Mouse (Mus musculus) midbrain, postnatal 0 days (tissue): ENCODE data around the gene Ddx23. TPM values are rescaled to one million over a fixed set of nuclear protein-coding genes. Genes with fewer than 3 reads are reported as not detected.

ENCODE experiments used
- ATAC-seq: fragments of 200-750 bp; cut with Nextera tagmentation; 2 replicates; pipeline ENCODE4 v1.8.0; 2017; ENCODE audit warnings: moderate number of reproducible peaks, mild to moderate bottlenecking, moderate TSS enrichment, moderate library complexity; ENCODE audit not compliant: low FRiP score
- DNase-seq: peaks from one replicate; pipeline ENCODE4 v3.0.0-alpha.2; 2015; ENCODE audit warnings: low spot score
- H3K27ac ChIP-seq: fragments of 300-500 bp; sonication (generic); 2 replicates; pipeline ENCODE4 v1.5.1; 2014; ENCODE audit warnings: low read depth, mild to moderate bottlenecking, low read length, mixed read lengths
- H3K27me3 ChIP-seq: fragments of 300-500 bp; sonication (generic); 2 replicates; pipeline ENCODE4 v1.6.1; 2014; ENCODE audit warnings: low read length, control low read depth, mixed read lengths; ENCODE audit not compliant: insufficient read depth
- H3K36me3 ChIP-seq: fragments of 300-500 bp; sonication (generic); 2 replicates; pipeline ENCODE4 v1.6.1; 2014; ENCODE audit warnings: low read length, control low read depth, mixed read lengths; ENCODE audit not compliant: insufficient read depth
- H3K4me1 ChIP-seq: fragments of 300-500 bp; sonication (generic); 2 replicates; pipeline ENCODE4 v1.6.1; 2014; ENCODE audit warnings: mild to moderate bottlenecking, control low read depth, antibody characterized with exemption, low read length, mixed read lengths; ENCODE audit not compliant: insufficient read depth
- H3K4me2 ChIP-seq: fragments of 300-500 bp; sonication (generic); 2 replicates; pipeline ENCODE4 v1.6.1; 2014; ENCODE audit warnings: low read depth, mild to moderate bottlenecking, low read length, mixed read lengths; ENCODE audit not compliant: poor library complexity, severe bottlenecking
- H3K4me3 ChIP-seq: fragments of 300-500 bp; sonication (generic); 2 replicates; pipeline ENCODE4 v1.5.1; 2014; ENCODE audit warnings: low read depth, mild to moderate bottlenecking, low read length, moderate library complexity
- H3K9ac ChIP-seq: fragments of 300-500 bp; sonication (generic); replicated peaks from 2 replicates; pipeline ENCODE4 v1.6.1; 2014; ENCODE audit warnings: mild to moderate bottlenecking, low read length, moderate library complexity, mixed read lengths; ENCODE audit not compliant: poor library complexity, severe bottlenecking
- H3K9me3 ChIP-seq: fragments of 300-500 bp; sonication (generic); 2 replicates; pipeline ENCODE4 v1.6.1; 2016; ENCODE audit warnings: low read length, control low read depth
- CTCF ChIP-seq: IDR thresholded peaks from 2 replicates; pipeline ENCODE4 v1.5.1; 2016; ENCODE audit warnings: antibody characterized with exemption, mild to moderate bottlenecking
- WGBS: fragments of 180-500 bp; shearing (Covaris S2); extraction: QIAGEN DNeasy Blood & Tissue Kit; methylation state at CpG from one replicate; pipeline ENCODE4 v1.1.7; 2014; 5-methylcytosine and 5-hydroxymethylcytosine counted together
- polyA plus RNA-seq: library from polyadenylated mRNA; unstranded; fragments of >200 nt; fragmentation: Nextera tagmentation; extraction: Ambion mirVana; gene quantifications from 2 replicates; pipeline ENCODE4 v1.2.1, GENCODE M21; 2015
- total RNA-seq: library from RNA; depleted of rRNA; stranded (reverse); fragments of >200 nt; gene quantifications from 2 replicates; pipeline ENCODE4 v1.2.3, GENCODE M21; 2014

The Ddx23 gene
- total and polyA plus RNA-seq, 2 experiments from 2014 or later, result 20.5 to 46.7 TPM

DNA sequence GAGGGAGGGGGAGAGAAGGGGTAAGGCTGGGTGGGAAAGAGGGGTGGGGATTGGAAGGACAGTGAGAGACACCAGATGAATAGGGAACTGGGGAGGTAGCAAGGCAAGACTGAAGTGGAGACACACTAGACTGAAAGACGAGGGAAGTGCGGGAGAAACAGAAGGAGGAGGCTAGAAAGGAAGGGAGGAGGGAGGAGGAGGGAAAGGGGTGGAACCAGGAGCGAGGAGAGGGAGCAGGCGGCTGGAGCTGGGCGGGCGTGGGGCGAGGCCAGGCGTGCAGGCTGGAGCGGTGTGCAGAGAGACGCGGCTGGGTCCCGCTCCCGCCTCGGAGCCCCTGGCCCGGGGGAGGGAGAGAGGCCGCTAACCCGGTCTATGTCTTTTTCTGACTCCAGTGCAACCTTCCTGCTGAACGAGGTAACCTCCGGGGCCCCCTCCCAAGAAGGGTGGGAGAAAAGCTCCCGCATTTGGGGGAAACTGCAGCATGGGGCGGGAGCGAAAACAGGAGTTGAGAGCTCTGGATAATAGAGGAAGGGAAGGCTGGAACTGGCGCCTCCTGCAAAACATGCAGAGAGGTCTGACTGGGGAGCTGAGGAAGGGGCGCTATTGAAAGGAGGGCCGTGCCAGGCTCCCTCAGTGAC is 30.5 kb downstream of the Ddx23 start:
- DNase-seq (peak; percentile 62), ATAC-seq (no peak; the same call in 1 of the 2 replicates)
- H3K9ac ChIP-seq, result peak overlapping the region; percentile 93
- H3K27me3 ChIP-seq, result no peaks in the 10 kb centered on the region
- under 1% methylated on average over 25 of the region's 25 CpGs for WGBS
- peaks cover 24% of the 10 kb centered on the region for H3K4me1 ChIP-seq
- H3K4me3 ChIP-seq, result peak overlapping the region; percentile 68
- peak overlapping the region; percentile 88 for H3K4me2 ChIP-seq
- H3K9me3 ChIP-seq, result no peaks in the 10 kb centered on the region
- H3K36me3 ChIP-seq, result no peaks in the 10 kb centered on the region
- no peak for TF ChIP-seq CTCF
- H3K27ac ChIP-seq, result peak overlapping the region; percentile 98

DNA sequence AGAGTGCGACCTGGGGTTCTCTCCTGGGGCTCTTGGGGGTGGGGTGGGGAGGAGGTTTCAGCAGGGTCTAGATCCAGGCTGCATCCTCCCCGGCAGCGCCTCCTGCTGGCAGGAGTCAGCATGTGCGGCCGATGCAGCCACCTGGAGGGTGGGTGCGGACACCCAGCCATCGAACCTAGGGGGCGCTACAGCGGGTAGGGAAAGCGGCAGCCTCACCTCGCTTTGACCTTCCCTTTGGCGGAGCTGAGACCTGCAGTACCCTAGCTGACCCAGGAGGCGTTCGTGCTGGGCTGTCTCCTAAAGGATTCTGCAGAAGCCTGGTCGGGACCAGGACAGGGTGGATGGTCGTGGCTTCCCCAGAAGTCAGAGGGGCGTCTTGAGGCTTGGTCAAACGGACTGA is 31.2 kb downstream of the Ddx23 start:
- no peaks in the 10 kb centered on the region for H3K27me3 ChIP-seq
- peak; percentile 81 for DNase-seq
- H3K9ac ChIP-seq, result peak overlapping the region; percentile 93
- H3K36me3 ChIP-seq, result no peaks in the 10 kb centered on the region
- no peaks in the 10 kb centered on the region for H3K9me3 ChIP-seq
- TF ChIP-seq CTCF, result peak; percentile 93
- peak overlapping the region; percentile 68 for H3K4me3 ChIP-seq
- peak; percentile 56 for ATAC-seq
- H3K27ac ChIP-seq, result peak overlapping the region; percentile 98
- peak overlapping the region; percentile 88 for H3K4me2 ChIP-seq
- H3K4me1 ChIP-seq, result peaks cover 17% of the 10 kb centered on the region
- 1% methylated on average over 18 of the region's 18 CpGs for WGBS

DNA sequence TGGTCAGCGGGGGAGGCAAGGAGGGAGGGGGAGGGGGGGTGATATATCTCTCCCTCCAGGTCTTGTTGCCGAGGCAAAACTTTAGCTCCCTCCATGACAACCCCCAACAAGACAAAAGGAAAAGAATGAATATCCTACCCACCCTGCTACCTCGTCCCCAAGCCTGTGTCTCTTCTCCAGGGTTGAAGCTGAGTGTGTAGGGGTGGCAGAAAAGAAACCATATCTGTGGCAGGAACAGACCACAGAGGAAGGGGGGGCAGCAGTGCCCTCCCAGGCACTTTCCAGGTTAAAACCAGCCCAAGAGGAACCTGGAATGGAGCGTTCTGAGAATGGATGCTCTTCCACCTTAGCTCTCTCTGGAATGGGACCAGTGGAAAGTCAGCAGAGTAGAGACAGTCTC is 32.2 kb downstream of the Ddx23 start, which contains the start of gene Cacnb3:
Gene Cacnb3 (plus strand): TSS at position 301 of the 400 bp plus-strand sequence.
- DNase-seq (no peak), ATAC-seq (no peak)
- Histone ChIP-seq H3K4me1 (peaks cover 8% of the 10 kb centered on the region; the same call in 1 of the 2 replicates), H3K9ac (peak within 1 kb of the TSS; percentile 93; the same call in 1 of the 2 replicates), H3K9me3 (no peaks in the 10 kb centered on the region), H3K4me2 (peak within 1 kb of the TSS; percentile 88), H3K36me3 (no peaks in the 10 kb centered on the region), H3K27me3 (no peaks in the 10 kb centered on the region), H3K27ac (peak within 1 kb of the TSS; percentile 98; the same call in 1 of the 2 replicates), H3K4me3 (peak within 1 kb of the TSS; percentile 68)
- WGBS, result 41% methylated on average over 4 of the region's 4 CpGs
- TF ChIP-seq CTCF, result no peak

DNA sequence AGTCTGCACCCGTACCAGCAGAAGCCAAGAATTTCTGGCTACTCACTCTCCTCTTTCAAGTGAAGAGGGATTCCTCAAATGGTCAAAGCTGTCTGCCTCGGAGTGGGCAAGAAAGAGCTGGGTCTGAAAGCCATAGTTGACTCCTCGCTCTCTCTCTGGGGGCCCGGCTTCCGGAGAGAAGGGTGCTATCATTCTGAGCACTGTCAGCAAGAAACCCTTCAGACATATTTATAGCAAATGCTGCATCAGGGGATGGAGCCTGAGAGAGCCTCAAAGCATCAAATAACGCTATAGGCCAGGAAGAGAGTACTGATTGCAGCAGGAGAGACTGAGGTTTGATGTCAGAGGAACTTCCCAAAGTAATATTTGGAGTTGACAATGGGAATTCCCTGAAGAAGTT is 33.2 kb downstream of the Ddx23 start:
- no peak for TF ChIP-seq CTCF
- 60% methylated on average over 6 of the region's 6 CpGs for WGBS
- H3K4me2 ChIP-seq, result no peak overlapping the region
- no peaks in the 10 kb centered on the region for H3K36me3 ChIP-seq
- H3K4me1 ChIP-seq, result peaks cover 8% of the 10 kb centered on the region; the same call in 1 of the 2 replicates
- ATAC-seq, result no peak
- H3K4me3 ChIP-seq, result no peak overlapping the region
- no peaks in the 10 kb centered on the region for H3K27me3 ChIP-seq
- no peak for DNase-seq
- no peaks in the 10 kb centered on the region for H3K9me3 ChIP-seq
- H3K27ac ChIP-seq, result no peak overlapping the region
- no peak overlapping the region for H3K9ac ChIP-seq

DNA sequence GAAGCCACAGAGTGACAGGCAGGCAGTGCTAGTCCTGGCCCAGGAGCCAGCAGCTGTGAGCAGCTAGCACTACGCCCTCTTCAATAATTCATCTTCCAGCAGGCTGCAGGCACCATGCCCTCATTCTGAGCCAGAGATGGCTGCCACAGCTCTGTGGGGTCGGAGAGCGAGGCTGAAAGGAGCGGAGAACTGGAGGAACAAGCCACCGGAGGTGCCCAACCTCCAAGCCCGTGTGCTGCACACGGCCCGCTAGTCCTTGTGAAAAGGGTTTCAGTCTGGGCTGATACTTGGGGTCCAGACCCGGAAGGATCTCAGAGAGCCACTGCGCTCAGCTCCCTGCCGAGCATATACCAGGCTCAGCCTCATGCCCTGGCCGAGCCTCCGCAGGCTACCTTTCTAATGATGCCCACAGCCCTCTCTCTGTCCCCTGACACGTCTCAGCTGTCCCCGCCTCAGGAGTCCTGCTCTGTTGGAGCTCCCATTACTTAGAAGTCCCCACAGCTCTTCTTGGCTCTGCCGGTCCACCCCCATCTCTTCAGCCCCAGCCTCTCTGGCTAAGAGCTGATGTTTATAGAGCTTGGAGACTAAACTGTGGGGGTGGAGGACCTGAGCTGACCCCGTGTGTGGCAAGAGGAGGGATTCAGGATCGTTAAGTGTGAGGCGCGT is 34.0 kb downstream of the Ddx23 start:
- peaks cover 8% of the 10 kb centered on the region; the same call in 1 of the 2 replicates for H3K4me1 ChIP-seq
- no peaks in the 10 kb centered on the region for H3K9me3 ChIP-seq
- H3K4me2 ChIP-seq, result peak overlapping the region; percentile 33
- peak overlapping the region; percentile 14; the same call in 1 of the 2 replicates for H3K9ac ChIP-seq
- peak; percentile 25; the same call in 1 of the 2 replicates for ATAC-seq
- no peaks in the 10 kb centered on the region for H3K27me3 ChIP-seq
- H3K4me3 ChIP-seq, result no peak overlapping the region
- no peaks in the 10 kb centered on the region for H3K36me3 ChIP-seq
- WGBS, result 9% methylated on average over 20 of the region's 20 CpGs
- DNase-seq, result peak; percentile 54
- peak overlapping the region; percentile 38; the same call in 1 of the 2 replicates for H3K27ac ChIP-seq
- no peak for TF ChIP-seq CTCF
